Mouse (Mus musculus) adrenal gland, adult 2 months (tissue): ENCODE measurements around the gene Arhgap31. TPM values are rescaled to one million over a fixed set of nuclear protein-coding genes. Genes with fewer than 3 reads are reported as not detected.

Experiments used
- DNase-seq: peaks from one replicate; pipeline ENCODE4 v3.0.0; 2021
- polyA plus RNA-seq: library from polyadenylated mRNA; depleted of rRNA; stranded (reverse); fragments of >200 nt; gene quantifications from 2 replicates; pipeline ENCODE4 v1.2.3, GENCODE M21; 2012
- total RNA-seq, 2 experiments: library from RNA; stranded (reverse); gene quantifications; 2 replicates each; pipeline ENCODE4 v1.2.3; 2021

The Arhgap31 gene
- total and polyA plus RNA-seq, 3 experiments: 7.4 to 23.8 (median 19.1) TPM

- peak; percentile 28 for DNase-seq
These were observed 113.9 kb downstream of the Arhgap31 start for GRCm38 (mm10) chr16:38598986-38599680.

DNA sequence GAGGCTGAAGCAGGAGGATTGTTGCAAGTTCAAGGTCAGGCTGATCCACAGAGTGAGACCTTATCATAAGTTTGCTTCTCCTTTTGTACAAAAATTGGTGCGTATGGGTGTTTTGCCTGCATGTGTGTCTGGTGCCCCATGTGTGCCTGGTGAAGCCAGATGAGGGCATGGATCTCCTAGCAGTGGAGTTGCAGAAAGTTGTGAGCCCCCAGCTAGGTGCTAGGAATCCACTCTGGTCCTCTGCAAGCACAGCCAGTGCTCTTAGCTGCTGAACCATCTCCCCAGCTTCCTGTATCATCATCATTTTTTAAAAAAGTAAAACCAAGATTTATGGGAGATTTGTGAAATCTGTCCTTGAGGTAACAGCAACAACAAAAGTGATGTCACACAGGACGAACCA lies 116.4 kb downstream of the Arhgap31 start:
- DNase-seq: peak; percentile 35

DNA sequence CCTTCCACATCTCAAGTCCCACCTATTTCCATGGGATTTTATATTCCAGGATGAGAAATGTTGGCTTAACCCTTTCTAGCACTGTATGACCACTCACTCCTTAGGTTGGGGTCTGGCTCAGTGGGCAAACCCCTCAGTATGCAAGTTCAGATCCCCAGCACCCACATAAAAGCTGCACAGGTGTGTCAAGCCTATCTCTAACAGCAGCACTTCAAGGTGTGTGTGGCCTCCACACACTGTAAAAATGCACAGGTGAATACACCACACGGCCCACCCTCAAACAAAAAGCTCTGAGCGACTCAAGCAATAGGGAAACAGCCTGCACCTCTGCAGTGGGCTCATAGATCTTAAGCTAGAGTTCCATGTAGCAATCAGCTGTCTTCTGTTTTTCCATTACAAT lies 117.0 kb downstream of the Arhgap31 start:
- DNase-seq: no peak

- DNase-seq: no peak
These were observed 118.6 kb downstream of the Arhgap31 start for GRCm38 (mm10) chr16:38594435-38594834.

- no peak for DNase-seq
These were observed 120.1 kb downstream of the Arhgap31 start for GRCm38 (mm10) chr16:38592946-38593345.

GRCm38 (mm10) chr16:38592026-38592678 lies 120.9 kb downstream of the Arhgap31 start:
- DNase-seq: no peak

DNA sequence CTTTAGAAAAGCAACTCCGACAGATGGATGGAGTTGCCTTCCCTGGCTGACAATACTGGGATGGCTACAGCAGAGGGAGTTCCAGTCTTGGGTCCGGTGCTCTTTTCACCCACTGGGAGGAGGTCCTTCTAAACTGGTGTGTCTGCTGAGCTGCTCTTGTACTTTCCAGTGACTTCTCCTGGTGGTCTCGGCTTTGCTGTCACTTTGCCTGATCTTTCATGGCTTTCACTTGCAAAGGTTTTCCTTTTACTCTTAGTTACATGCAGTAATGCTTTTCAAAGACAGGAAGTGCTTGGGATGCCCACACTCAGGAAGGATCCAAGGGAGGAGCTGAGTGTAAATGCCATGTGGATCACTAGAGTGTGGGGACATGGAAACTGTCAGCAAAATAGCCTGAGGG lies 121.6 kb downstream of the Arhgap31 start:
- DNase-seq: no peak

DNA sequence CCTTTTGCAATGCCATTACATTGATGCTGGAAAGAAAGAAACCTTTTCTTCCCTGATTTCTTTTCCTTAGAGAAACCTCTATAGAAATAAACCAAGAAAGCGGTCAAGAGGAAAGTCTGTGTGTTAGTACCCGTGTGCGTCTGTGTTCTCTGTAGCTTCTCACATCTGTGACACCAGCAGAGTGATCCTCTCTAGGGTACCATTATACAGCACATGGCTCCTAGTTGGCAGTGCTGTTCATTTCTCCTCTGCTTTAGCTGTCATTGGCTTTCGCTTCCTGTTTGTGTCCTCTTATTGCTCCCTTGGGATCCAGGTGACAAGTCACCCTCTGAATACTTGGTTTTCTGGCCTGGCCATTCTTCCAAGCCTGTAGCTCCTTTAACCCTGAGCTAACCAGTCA lies 125.5 kb downstream of the Arhgap31 start:
- no peak for DNase-seq

- no peak for DNase-seq
These were observed 125.9 kb downstream of the Arhgap31 start for GRCm38 (mm10) chr16:38587163-38587562.

GRCm38 (mm10) chr16:38585186-38585585 lies 127.9 kb downstream of the Arhgap31 start:
- DNase-seq: no peak

GRCm38 (mm10) chr16:38584761-38585160 lies 128.3 kb downstream of the Arhgap31 start:
- no peak for DNase-seq

DNA sequence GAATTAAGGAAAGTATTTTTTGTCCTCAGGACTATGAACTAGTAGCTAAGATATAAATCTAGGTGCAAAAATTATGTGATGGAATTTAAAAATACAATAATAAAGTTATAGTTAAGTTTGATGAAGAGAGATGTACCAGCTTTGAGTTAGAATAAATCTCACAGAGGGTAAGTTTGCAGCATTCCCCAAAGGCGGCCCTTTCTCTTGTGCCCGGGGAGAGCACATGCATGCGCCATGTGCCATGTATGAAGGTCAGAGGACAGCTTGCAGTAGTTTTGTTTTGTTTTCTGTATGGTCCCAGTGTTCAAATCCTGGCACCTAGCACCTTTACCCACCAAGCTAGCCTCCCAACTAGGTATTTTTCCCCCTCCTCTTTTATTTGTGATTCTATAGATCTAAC lies 141.6 kb downstream of the Arhgap31 start:
- DNase-seq: no peak

- peak; percentile 53 for DNase-seq
These were observed 144.9 kb downstream of the Arhgap31 start for GRCm38 (mm10) chr16:38568192-38568591.

GRCm38 (mm10) chr16:38563516-38563915 lies 149.6 kb downstream of the Arhgap31 start:
- no peak for DNase-seq

- no peak for DNase-seq
These were observed 150.1 kb downstream of the Arhgap31 start for GRCm38 (mm10) chr16:38562968-38563327.

DNA sequence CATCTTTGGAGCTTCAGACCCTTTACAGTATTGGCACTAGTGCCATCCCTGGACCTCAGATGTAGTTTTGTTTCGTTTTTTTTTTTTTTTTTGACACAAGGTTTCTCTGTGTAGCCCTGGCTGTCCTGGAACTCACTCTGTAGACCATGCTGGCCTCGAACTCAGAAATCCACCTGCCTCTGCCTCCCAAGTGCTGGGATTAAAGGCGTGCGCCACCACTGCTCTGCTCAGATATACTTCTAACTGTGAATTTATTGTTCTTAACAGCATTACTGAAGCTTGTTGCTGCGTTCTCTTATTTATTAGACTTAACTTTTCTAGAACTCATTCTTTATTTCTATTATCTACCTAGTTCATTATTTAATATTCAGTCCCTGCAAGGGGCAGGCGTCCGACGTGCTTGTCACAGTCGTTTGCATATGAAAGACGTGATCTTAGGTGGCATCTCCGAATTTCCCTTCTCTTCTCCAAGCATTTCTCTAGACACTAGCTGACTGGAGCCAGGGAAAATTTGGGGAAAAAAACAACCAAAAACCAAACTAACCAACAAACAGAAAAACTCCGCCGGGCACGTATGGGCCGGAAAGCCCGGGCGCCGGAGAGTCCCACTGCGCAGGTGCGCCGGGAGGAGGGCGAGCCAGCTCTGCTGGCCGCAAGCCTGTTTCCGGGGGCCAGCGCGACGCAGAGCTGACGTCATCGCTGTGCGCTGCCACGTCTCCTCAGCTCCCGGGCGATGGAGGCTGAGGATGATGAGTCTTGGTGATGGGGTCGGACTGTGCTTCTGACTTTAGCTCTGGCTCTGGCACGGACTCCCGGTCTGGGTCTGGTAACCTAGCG lies 150.7 kb downstream of the Arhgap31 start:
- DNase-seq: peak; percentile 96

DNA sequence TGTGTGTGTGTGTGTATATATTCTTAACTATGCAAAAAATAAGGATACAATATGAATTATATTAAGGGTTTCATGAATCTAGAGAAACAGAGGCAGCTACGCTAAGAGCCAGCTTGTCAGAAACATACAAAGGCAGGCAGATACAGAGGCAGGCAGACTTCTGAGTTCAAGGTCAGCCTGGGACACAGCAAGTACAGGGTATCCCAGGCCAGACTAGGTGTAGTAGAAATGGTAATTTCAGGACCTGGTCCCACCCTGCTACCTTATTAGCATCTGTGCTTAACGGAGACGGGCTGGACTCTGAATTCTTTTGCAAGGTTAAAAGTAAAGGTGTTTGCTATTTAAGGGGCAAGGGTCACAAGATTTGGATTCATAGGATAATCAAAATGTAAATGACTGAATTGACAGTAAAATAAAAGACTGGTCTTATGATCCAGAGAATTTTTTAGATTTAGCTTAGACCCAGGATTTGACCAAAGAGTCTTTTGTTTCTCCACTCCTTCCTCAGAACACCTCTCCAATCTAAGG lies 154.8 kb downstream of the Arhgap31 start, which contains the start of gene Tmem39a:
TSS of gene Tmem39a (plus strand) at position 478 of the 528 bp plus-strand sequence.
- no peak for DNase-seq

DNA sequence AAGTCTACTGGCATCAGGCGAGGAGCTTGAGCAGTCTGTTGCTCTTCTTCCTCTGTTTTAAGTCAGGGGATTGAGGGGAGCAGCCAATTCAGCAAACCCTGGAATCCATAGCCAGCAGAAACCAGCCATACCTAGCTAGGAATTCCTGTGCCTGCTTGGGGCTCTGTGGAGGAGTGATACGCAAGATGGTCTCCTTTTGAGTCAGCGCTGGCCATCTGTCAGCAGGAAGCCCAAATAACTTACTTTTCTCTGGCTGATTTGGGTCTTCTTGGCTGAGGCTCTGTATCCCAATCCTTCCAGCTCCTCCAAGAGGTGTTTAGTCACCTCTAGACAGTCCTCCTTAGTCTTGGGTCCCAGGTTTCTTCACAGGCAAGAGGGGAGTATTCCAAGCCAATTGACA lies 157.1 kb downstream of the Arhgap31 start:
- no peak for DNase-seq

GRCm38 (mm10) chr16:38549479-38550396 lies 163.3 kb downstream of the Arhgap31 start, which contains the start of gene Poglut1:
Gene Poglut1, minus strand, starts transcription at chr16:38550258.
- peak; percentile 86 for DNase-seq
